Mouse (Mus musculus) kidney, embryonic 15.5 days (tissue): ENCODE measurements at regions not wholly inside any gene's neighbourhood (a gene's known extent, or its start where the extent isn't known, plus 50 kb on each side); places are given as distances from the start of the nearest gene placed in this dataset.
"Not testable (repeated sequence)": the region's sequence is repeated elsewhere in the genome, so short reads cannot be mapped to it uniquely, and the experiment has no call there.

Experiments used
- ATAC-seq: fragments of 200-750 bp; cut with Nextera tagmentation; replicated peaks from 2 replicates; pipeline ENCODE4 v1.8.0; 2017; ENCODE audit warnings: moderate TSS enrichment; ENCODE audit not compliant: low FRiP score
- H3K27ac ChIP-seq: fragments of 300-500 bp; sonication (generic); 2 replicates; pipeline ENCODE4 v1.5.1; 2015; ENCODE audit warnings: mild to moderate bottlenecking, inconsistent platforms
- H3K27me3 ChIP-seq: fragments of 300-500 bp; sonication (generic); 2 replicates; pipeline ENCODE4 v1.6.1; 2015; ENCODE audit warnings: inconsistent platforms
- H3K36me3 ChIP-seq: fragments of 300-500 bp; sonication (generic); 2 replicates; pipeline ENCODE4 v1.6.1; 2015; ENCODE audit warnings: inconsistent platforms
- H3K4me1 ChIP-seq: fragments of 300-500 bp; sonication (generic); 2 replicates; pipeline ENCODE4 v1.6.1; 2015; ENCODE audit warnings: inconsistent platforms
- H3K4me2 ChIP-seq: fragments of 300-500 bp; sonication (generic); 2 replicates; pipeline ENCODE4 v1.6.1; 2015; ENCODE audit warnings: moderate library complexity, mild to moderate bottlenecking, inconsistent platforms
- H3K4me3 ChIP-seq: fragments of 300-500 bp; sonication (generic); replicated peaks from 2 replicates; pipeline ENCODE4 v1.5.1; 2015; ENCODE audit warnings: mild to moderate bottlenecking, inconsistent platforms
- H3K9ac ChIP-seq: fragments of 300-500 bp; sonication (generic); 2 replicates; pipeline ENCODE4 v1.6.1; 2015; ENCODE audit warnings: mild to moderate bottlenecking, inconsistent platforms
- H3K9me3 ChIP-seq: fragments of 300-500 bp; sonication (generic); replicated peaks from 2 replicates; pipeline ENCODE4 v1.6.1; 2016; ENCODE audit warnings: inconsistent platforms
- WGBS: fragments of 180-500 bp; shearing (Covaris S2); methylation state at CpG from one replicate; pipeline ENCODE4 v1.1.7; 2015; ENCODE audit warnings: mixed read lengths; 5-methylcytosine and 5-hydroxymethylcytosine counted together

DNA sequence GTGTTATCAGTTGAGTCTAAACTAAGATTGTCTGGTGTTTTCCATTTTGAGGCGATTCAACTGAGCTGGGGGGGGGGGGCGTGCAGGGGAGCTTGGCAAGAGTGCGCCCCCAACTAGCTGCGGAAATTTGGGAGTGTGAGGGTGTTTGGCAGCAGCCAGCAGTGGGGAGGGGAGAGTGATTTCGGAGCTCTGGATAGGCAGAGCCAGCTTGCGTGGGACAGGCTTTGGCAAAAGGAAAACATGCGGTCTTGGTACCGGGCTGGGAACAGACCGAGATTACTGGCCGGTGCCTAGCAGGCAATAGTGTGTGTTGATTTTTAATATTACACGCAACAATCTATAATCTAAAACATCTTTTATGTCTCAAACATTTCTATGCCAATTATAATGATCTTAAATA lies 199.4 kb upstream of the Cdk6 start:
- H3K9ac ChIP-seq, ATAC-seq, H3K9me3 ChIP-seq, H3K27me3 ChIP-seq, H3K4me3 ChIP-seq, H3K4me2 ChIP-seq, H3K4me1 ChIP-seq, H3K36me3 ChIP-seq, H3K27ac ChIP-seq: not testable (repeated sequence)
- 88% methylated on average over 11 of the region's 11 CpGs for WGBS

DNA sequence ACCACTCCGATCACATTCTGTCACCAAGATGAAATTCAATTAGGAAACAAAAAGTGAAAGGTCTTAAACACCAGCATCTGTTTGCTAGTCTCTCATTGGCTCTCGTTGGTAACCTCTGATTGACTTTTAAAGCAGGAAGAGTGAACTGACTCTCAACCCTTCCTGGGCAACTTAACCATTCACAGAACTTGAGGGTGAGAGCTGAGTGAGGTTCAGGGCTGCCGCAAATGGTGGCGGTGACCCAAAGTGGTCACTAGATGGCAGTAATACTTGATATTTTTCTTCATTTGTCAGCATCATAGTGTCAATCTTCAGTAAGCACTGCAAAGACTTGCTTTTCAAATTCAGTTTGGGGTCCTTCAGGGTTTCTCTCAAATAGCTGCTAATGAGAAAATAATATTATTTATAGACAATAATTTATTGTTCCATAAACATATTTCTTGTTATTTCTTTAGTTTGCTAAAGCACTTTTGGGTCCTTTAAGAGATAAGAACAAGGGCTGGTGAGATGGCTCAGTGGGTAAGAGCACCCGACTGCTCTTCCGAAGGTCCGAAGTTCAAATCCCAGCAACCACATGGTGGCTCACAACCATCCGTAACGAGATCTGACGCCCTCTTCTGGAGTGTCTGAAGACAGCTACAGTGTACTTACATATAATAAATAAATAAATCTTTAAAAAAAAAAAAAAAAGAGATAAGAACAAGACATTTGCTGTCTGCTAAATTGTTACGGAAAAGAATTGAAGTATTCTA lies 194.6 kb upstream of the Cdk6 start:
- H3K9ac ChIP-seq, H3K27me3 ChIP-seq, H3K4me1 ChIP-seq, H3K4me2 ChIP-seq, H3K9me3 ChIP-seq, H3K36me3 ChIP-seq, H3K27ac ChIP-seq, H3K4me3 ChIP-seq: not testable (repeated sequence)
- whole genome bisulfite sequencing, result 45% methylated on average over 8 of the region's 11 CpGs
- peak; percentile 71 for ATAC-seq

DNA sequence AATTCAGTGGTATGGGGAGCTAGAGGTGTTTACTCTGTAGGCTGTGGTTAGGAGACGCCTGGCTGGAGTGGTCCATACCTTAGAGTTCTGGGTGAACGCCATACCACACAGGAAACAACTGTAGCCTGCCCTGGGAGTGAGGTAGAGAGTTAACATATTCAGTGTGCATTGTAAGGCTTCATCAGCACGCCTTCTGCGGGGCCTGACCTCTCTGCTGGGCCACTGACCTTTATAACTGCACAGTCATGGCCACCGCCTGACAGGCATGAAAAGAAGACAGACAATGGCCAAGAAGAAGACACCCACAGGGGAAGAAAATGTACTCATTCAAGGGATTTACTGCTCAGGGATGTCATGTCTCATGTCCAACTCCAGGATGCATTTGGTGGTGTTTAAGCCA lies 191.4 kb upstream of the Cdk6 start:
- H3K9me3 ChIP-seq, H3K36me3 ChIP-seq, H3K4me2 ChIP-seq, H3K27ac ChIP-seq, H3K9ac ChIP-seq, H3K4me3 ChIP-seq, H3K4me1 ChIP-seq, ATAC-seq, H3K27me3 ChIP-seq: not testable (repeated sequence)
- 70% methylated on average over 5 of the region's 5 CpGs for WGBS

DNA sequence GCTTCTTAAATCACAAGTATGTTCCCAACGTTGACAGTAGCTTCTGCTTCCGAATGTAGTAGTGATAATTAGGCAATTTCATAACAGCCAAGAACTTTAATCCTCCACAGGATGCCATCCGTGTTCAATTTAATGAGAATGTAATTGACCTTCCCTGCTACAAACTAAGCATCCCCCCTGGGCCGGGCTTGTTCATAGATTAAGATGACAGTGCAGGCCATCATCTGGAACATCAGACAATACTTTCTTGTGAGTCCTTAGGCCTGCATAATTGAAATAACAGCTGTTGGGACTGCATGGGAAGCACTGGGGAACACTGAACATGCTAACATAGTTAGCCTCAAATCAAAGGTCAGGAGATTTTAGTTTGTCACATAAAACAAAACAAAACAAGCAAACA lies 190.5 kb upstream of the Cdk6 start:
- H3K27me3 ChIP-seq, ATAC-seq, H3K4me3 ChIP-seq, H3K27ac ChIP-seq, H3K9ac ChIP-seq, H3K36me3 ChIP-seq, H3K4me1 ChIP-seq, H3K9me3 ChIP-seq, H3K4me2 ChIP-seq: not testable (repeated sequence)
- 77% methylated on average over 4 of the region's 4 CpGs for WGBS

DNA sequence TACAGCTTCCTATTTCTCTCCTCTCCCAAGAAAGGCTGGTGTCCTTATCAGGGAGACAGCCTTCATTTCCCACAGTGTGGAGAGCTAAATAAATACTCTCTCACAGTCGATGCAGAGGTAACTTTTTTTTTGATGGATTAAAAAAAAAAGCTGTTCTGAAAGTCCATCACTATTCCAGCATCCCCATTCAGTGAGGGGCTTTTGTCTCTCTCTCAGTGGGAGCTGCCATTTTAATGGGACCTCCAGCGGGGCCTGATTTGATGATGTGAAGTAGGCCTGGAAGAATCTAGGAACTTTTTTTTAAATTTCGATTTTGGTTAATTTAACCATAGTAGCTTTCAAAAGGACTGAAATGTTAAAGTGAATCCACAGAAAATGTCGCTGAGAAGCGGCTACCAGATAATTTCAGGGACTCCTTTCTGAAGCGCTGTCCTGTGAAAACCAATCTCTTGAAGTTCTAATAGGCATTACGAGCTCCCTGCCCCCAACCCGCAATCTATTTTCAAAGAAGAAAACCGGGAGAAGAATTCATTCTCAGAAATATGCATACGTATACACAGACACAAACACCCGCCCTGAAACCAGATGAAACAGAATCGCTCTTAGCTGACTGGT lies 189.6 kb upstream of the Cdk6 start:
- peak overlapping the region; percentile 61 for H3K4me2 ChIP-seq
- 11% methylated on average over 12 of the region's 12 CpGs for WGBS
- peak; percentile 12; the same call in 1 of the 2 replicates for ATAC-seq
- not testable (repeated sequence) for H3K9me3 ChIP-seq, H3K36me3 ChIP-seq, H3K27ac ChIP-seq, H3K9ac ChIP-seq, H3K4me1 ChIP-seq, H3K27me3 ChIP-seq
- H3K4me3 ChIP-seq, result peak overlapping the region; percentile 35

DNA sequence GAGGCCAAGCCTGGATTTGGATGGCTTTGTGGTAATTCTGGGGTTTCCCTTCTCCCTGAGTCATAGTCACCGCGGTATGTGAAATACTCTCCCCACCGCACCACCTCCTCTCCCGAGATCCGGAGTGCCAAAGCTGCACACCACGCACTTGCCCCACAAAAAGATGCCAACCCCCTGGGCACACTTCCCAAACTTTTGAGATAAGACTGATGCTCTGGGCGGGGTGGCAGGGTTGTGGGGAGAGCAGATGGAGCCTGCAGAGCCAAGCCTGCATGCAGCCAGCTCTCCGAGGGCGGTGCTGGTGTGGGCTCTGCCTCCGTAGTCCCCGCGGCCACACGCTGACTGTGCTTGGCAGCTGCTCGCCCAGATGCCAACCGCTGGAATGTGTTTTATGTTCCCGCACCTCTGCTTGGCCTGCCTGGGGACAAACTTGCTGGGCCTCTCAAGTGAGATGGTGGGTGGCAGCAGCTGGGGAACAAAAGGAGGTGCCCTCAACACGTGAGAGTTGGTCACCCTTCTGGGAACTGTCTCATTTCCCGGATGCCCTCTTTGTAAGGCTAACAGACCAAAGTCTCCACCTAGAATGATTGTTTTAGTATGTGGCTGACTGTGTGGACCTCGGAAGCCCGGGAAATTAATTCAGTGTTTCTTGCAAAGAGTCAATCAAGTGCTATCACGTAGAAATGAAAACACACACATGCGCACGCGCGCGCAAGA lies 189.0 kb upstream of the Cdk6 start:
- Histone ChIP-seq H3K4me3 (peak overlapping the region; percentile 35), H3K4me2 (peak overlapping the region; percentile 61)
- 25% methylated on average over 26 of the region's 26 CpGs for WGBS
- H3K27ac ChIP-seq, H3K9ac ChIP-seq, H3K9me3 ChIP-seq, H3K36me3 ChIP-seq, H3K27me3 ChIP-seq, H3K4me1 ChIP-seq: not testable (repeated sequence)
- peak; percentile 83 for ATAC-seq

DNA sequence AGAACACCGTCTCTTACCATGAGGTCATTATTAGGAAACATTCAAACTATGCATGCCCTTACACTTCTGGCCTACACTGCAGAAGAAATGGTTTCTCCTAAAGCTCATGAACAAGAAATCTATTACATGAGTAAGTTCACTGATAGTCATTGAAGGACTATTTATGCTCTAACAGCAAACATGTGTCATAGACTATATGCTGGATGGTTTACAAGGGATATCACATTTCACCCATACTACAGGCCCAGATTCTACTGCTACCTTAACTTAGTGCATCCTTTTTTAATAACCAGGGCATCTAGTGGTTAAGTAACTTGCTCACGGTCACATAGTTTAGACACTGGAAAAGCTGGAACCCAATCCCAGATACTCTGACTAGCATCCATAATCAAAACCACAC lies 175.8 kb upstream of the Cdk6 start:
- not testable (repeated sequence) for H3K27ac ChIP-seq, H3K9ac ChIP-seq, ATAC-seq, H3K9me3 ChIP-seq, H3K4me3 ChIP-seq, H3K36me3 ChIP-seq, H3K4me2 ChIP-seq, H3K27me3 ChIP-seq, H3K4me1 ChIP-seq
- WGBS, result 95% methylated on average over 2 of the region's 2 CpGs

DNA sequence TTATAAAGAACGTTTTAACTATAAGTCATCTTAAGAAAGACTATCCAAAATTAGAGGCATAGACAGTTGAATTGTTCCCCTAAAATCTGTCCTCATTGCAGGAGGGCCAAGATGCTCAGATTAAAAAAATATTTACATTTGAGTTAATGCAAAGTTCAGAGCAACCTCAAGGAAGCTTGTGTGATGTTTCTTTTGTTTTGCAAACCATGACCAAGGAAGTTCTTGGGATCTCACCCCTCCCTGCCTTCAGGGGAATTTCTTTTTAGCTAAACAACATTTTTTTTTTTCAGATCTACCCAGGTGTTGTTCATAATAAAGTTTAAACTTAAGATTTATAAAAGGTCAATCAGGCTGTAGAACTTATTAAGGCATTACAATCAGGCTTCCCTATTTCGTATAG lies 174.8 kb upstream of the Cdk6 start:
- not testable (repeated sequence) for H3K9ac ChIP-seq, ATAC-seq

DNA sequence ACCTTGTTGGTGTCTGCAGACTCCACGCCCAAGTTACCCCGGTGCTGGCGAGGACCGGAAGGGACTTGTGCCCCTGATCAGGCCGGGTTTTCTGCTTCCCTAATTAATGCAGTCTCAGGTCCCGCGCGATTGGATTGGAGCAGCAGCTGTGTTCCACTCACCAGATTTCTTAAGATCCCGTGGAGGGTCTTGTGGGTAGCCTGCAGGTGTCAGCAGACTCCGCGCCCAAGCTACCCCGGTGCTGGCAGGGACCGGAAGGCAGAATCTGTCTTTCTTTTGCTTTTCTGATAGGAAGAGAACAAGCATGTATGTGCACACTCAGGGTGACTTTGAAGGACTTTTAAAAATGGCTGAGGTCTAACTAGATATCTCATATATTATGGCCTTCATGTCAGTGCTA lies 147.7 kb upstream of the Cdk6 start:
- ATAC-seq, H3K27ac ChIP-seq, H3K36me3 ChIP-seq, H3K9ac ChIP-seq, H3K4me2 ChIP-seq, H3K9me3 ChIP-seq, H3K4me3 ChIP-seq, H3K27me3 ChIP-seq: not testable (repeated sequence)
- H3K4me1 ChIP-seq, result peaks cover 10% of the 10 kb centered on the region
- 87% methylated on average over 13 of the region's 13 CpGs for WGBS

More for the DNA sequence above, 174.8 kb upstream of the Cdk6 start:
- H3K9me3 ChIP-seq, H3K27ac ChIP-seq, H3K4me2 ChIP-seq, H3K4me1 ChIP-seq, H3K36me3 ChIP-seq, H3K27me3 ChIP-seq, H3K4me3 ChIP-seq: not testable (repeated sequence)
- 73% methylated on average over 2 of the region's 2 CpGs for WGBS

- Histone ChIP-seq H3K4me3 (no peak overlapping the region), H3K9ac (no peak overlapping the region), H3K4me1 (peaks cover 15% of the 10 kb centered on the region), H3K27me3 (no peaks in the 10 kb centered on the region), H3K27ac (peak overlapping the region; percentile 83), H3K4me2 (peak overlapping the region; percentile 37), H3K9me3 (no peaks in the 10 kb centered on the region), H3K36me3 (no peaks in the 10 kb centered on the region)
- ATAC-seq, result peak; percentile 91
- WGBS, result 41% methylated on average over 16 of the region's 16 CpGs
Observed at GRCm38 (mm10) chr5:3197952-3198841, 143.1 kb upstream of the Cdk6 start.

- Histone ChIP-seq H3K27ac (peak overlapping the region; percentile 83), H3K4me2 (peak overlapping the region; percentile 37), H3K4me1 (peaks cover 15% of the 10 kb centered on the region)
- H3K27me3 ChIP-seq, H3K9ac ChIP-seq, H3K36me3 ChIP-seq, H3K4me3 ChIP-seq, H3K9me3 ChIP-seq: not testable (repeated sequence)
- ATAC-seq, result peak; percentile 74
- 31% methylated on average over 7 of the region's 7 CpGs for WGBS
Observed at GRCm38 (mm10) chr5:3198869-3199550, 142.3 kb upstream of the Cdk6 start.
